Mouse (Mus musculus) kidney, embryonic 14.5 days (tissue): ENCODE data around the gene Arhgef17. TPM values are rescaled to one million over a fixed set of nuclear protein-coding genes. Genes with fewer than 3 reads are reported as not detected.

Source experiments
- ATAC-seq: fragments of 200-750 bp; cut with Nextera tagmentation; 2 replicates; pipeline ENCODE4 v1.8.0; 2017; ENCODE audit warnings: moderate number of reproducible peaks, mild to moderate bottlenecking, moderate TSS enrichment, moderate library complexity; ENCODE audit not compliant: low FRiP score, low TSS enrichment
- H3K27ac ChIP-seq: fragments of 300-500 bp; sonication (generic); 2 replicates; pipeline ENCODE4 v1.5.1; 2014; ENCODE audit warnings: low read depth, mild to moderate bottlenecking, low read length, moderate library complexity, mixed read lengths
- H3K27me3 ChIP-seq: fragments of 300-500 bp; sonication (generic); 2 replicates; pipeline ENCODE4 v1.6.1; 2014; ENCODE audit warnings: mild to moderate bottlenecking, low read length; ENCODE audit not compliant: control insufficient read depth, insufficient read depth
- H3K36me3 ChIP-seq: fragments of 300-500 bp; sonication (generic); 2 replicates; pipeline ENCODE4 v1.6.1; 2014; ENCODE audit warnings: low read length, mixed read lengths; ENCODE audit not compliant: control insufficient read depth, insufficient read depth
- H3K4me1 ChIP-seq: fragments of 300-500 bp; sonication (generic); 2 replicates; pipeline ENCODE4 v1.6.1; 2014; ENCODE audit warnings: low read length, mixed read lengths; ENCODE audit not compliant: control insufficient read depth, insufficient read depth
- H3K4me2 ChIP-seq: fragments of 300-500 bp; sonication (generic); replicated peaks from 2 replicates; pipeline ENCODE4 v1.6.1; 2014; ENCODE audit warnings: low read depth, mild to moderate bottlenecking, low read length
- H3K4me3 ChIP-seq: fragments of 300-500 bp; sonication (generic); 2 replicates; pipeline ENCODE4 v1.5.1; 2014; ENCODE audit warnings: mild to moderate bottlenecking, low read length
- H3K9ac ChIP-seq: fragments of 300-500 bp; sonication (generic); 2 replicates; pipeline ENCODE4 v1.6.1; 2014; ENCODE audit warnings: low read depth, mild to moderate bottlenecking, low read length, moderate library complexity
- H3K9me3 ChIP-seq: fragments of 300-500 bp; sonication (generic); 2 replicates; pipeline ENCODE4 v1.6.1; 2016; ENCODE audit warnings: low read length; ENCODE audit not compliant: control insufficient read depth
- WGBS: fragments of 180-500 bp; shearing (Covaris S2); extraction: QIAGEN DNeasy Blood & Tissue Kit; methylation state at CpG from one replicate; pipeline ENCODE4 v1.1.7; 2014; 5-methylcytosine and 5-hydroxymethylcytosine counted together
- polyA plus RNA-seq: library from polyadenylated mRNA; unstranded; fragments of >200 nt; fragmentation: Nextera tagmentation; extraction: Ambion mirVana; gene quantifications from 2 replicates; pipeline ENCODE4 v1.2.1, GENCODE M21; 2014

The Arhgef17 gene
- polyA plus RNA-seq, 1 experiment from 2014 or later = 15.5 TPM

DNA sequence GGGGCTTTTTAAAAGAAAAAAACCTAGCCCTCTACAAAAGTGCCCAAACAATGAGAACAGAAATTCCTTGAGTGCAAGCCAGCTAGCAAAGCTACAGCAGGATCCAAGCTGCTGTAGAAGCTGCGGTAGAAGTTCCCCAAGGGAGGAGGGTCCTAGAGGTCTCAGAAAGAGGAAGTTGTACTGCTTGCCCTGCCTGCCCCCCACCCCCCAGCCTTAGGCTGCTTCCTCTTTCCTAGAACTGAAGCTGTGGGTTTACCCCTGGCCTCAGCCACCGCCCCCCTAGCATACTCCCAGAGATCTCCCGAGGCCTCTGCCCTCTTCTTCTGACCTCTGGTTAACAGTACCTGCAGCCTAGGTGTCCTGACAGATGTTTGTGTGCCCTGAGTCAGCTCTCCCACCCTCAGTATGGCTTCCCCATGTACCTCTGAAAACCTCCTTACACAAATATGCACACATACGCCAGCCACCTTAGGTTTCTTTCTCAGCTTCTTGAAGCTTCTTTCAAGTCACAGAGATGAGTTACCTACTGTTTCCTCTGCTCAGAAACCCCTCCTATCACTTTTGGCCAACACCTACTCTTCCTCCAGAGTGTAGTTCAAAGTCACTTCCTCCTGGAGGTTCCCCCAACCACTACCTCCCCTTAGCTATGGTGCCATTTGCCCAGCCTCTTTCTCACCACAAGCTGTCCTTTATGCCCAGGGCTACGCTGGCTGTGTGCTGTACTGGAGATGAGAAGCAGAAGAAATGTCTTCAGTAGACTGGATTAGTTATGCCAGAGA, 75.9 kb downstream of the Arhgef17 start:
- peak overlapping the region; percentile 25; the same call in 1 of the 2 replicates for H3K27ac ChIP-seq
- WGBS = 52% methylated on average over 5 of the region's 5 CpGs

DNA sequence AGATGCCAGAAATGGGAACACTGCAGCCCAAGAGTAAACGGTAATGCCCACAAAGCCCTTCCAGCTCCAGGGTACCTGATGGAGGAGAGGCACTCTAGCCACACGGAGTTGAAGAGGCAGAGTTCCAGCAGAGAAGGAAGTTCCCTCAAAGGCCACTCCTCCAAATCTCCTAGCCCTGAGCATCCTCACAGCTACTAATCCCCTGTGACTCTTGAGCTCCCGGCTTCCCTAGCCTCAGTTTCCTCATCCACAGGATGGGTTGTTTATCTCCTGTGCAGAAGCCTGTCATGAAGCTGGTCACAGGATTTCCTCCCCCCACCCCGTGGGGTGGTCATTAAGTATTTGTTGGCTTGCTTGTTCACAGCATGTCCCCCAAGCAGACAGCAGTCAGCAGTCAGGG, 76.6 kb downstream of the Arhgef17 start:
- no peaks in the 10 kb centered on the region for H3K36me3 ChIP-seq
- no peak overlapping the region for H3K4me3 ChIP-seq
- H3K27me3 ChIP-seq = no peaks in the 10 kb centered on the region
- no peak overlapping the region for H3K27ac ChIP-seq
- 49% methylated on average over 4 of the region's 4 CpGs for WGBS
- no peak overlapping the region for H3K9ac ChIP-seq
- no peaks in the 10 kb centered on the region for H3K9me3 ChIP-seq
- H3K4me2 ChIP-seq = no peak overlapping the region
- peaks cover 43% of the 10 kb centered on the region for H3K4me1 ChIP-seq
- ATAC-seq = no peak

More for the DNA sequence above, 75.9 kb downstream of the Arhgef17 start:
- H3K9ac ChIP-seq = no peak overlapping the region
- no peaks in the 10 kb centered on the region for H3K9me3 ChIP-seq
- H3K4me2 ChIP-seq = no peak overlapping the region
- no peaks in the 10 kb centered on the region for H3K27me3 ChIP-seq
- H3K4me3 ChIP-seq = no peak overlapping the region
- no peaks in the 10 kb centered on the region for H3K36me3 ChIP-seq
- peaks cover 43% of the 10 kb centered on the region for H3K4me1 ChIP-seq
- ATAC-seq = no peak

DNA sequence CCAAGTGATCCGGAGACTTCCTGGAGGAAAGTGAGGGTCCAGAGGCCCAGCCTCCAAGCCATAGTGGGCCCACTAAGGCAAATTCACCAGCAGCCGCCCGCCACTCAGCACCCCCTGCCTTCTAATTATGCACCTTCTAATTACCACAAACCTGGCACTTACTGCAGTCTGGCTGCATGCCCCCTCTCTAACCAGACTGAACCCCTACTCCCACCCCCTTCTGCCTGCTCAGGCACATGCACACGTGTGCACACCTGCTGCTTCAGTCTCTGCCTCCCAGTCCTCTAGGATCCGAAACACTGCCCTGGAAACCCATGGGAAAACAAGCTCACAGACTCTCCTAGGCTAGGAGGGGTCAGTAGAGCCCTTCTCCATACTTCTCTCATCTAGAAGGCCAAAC, 77.0 kb downstream of the Arhgef17 start:
- WGBS = 53% methylated on average over 5 of the region's 5 CpGs
- no peak for ATAC-seq
- H3K4me1 ChIP-seq = peaks cover 43% of the 10 kb centered on the region
- no peak overlapping the region for H3K4me3 ChIP-seq
- no peaks in the 10 kb centered on the region for H3K27me3 ChIP-seq
- H3K27ac ChIP-seq = no peak overlapping the region
- H3K9ac ChIP-seq = no peak overlapping the region
- H3K36me3 ChIP-seq = no peaks in the 10 kb centered on the region
- no peaks in the 10 kb centered on the region for H3K9me3 ChIP-seq
- no peak overlapping the region for H3K4me2 ChIP-seq

DNA sequence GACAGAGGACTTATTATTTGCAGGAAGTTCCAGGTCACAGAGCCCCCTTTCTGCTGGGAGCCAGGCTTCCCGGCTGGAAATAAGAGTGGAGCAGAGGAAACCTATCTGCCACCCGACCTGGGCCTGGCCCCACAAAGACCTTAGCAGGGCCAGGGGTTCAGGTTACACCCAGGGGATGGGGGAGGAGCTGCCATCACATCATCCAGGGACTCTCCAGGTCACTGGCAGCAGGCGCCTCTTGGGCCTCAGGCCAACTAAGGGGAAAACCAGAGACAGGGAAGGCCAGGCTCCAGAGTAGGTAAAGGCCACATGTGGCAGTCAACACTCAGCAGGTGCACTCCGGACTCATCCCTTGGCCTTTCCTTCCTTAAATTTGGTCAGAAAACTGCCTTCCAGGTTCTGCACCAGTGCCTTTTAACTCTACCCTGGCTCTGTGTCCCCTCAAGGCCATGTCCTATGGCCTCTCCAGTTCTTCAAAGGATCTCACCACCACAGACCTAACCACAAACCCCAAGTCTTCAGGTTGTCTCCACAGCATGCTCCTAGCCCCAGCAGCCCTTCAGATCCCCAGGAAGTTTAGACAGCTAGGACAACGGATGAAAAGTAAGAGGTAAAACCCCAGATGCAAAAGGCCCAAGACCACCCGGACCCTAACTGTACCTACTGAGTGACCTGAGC, 77.6 kb downstream of the Arhgef17 start:
- Histone ChIP-seq H3K36me3 (no peaks in the 10 kb centered on the region), H3K27me3 (no peaks in the 10 kb centered on the region), H3K4me1 (peaks cover 43% of the 10 kb centered on the region), H3K27ac (peak overlapping the region; percentile 24; the same call in 1 of the 2 replicates), H3K4me3 (no peak overlapping the region), H3K9ac (no peak overlapping the region), H3K9me3 (no peaks in the 10 kb centered on the region), H3K4me2 (no peak overlapping the region)
- peak; percentile 33; the same call in 1 of the 2 replicates for ATAC-seq
- 41% methylated on average over 6 of the region's 6 CpGs for WGBS

DNA sequence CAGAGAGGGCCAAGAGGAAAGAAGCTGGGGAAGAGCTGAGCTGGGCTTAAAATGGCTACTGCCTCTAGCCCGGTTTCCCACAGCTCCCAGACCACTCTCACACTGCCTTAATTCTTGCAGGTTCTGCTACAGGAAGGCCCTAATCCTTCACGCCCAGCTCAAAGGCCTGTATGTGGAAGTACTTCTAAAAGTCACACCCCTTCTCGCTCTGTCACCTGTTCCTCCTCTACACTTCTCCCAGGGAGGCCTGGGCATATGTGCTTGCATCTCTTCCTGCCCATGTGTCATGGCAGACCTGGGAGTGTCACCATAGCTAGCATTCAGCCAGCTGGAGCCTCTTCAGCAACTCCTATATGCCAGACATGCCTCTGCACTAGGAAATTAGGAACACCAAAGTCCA, 78.5 kb downstream of the Arhgef17 start:
- ATAC-seq = no peak
- Histone ChIP-seq H3K27me3 (no peaks in the 10 kb centered on the region), H3K9ac (no peak overlapping the region), H3K36me3 (no peaks in the 10 kb centered on the region), H3K27ac (no peak overlapping the region), H3K4me2 (no peak overlapping the region), H3K4me1 (peaks cover 43% of the 10 kb centered on the region), H3K4me3 (no peak overlapping the region), H3K9me3 (no peaks in the 10 kb centered on the region)
- WGBS = 73% methylated on average over 3 of the region's 3 CpGs

DNA sequence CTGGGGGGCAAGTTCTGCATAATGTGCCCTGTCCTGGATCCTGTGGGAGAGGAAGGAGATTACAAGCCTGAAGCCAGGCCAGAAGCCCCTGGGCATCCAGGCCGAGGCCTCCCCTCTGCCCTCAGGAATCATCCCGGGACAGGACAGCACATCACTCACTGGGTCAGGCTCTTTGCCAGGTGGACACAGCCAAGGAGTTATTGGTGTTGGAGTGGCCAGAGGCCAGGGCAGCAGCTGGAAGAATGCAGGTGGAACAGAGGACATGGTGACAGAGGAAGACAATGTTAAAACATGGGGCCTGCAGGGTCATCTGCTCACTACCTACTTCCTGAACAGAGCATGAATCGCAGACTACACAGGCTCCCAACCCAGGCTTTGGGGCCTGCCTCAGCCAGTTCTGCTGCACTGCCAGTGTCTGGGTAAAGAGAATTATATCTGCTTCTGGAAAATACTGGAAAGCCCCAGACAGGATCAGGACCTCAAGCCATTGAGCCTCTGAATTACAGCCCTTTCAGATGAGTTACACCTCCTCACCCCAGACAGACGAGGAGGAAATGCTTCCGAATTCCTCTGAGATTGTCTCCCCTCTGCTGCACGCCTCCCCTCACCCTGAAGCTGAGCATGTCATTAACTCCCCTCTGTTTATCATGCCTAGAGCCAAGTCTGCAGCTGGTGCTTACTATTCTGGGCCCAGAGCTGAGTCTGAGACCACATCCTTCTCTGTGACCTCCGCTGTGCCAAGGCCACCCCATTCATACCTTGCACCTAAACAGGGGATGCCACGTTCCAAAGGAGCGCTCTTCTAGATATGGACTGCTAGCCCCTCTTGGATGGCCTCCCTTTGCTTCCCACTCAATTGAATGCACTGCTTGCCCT, 80.2 kb downstream of the Arhgef17 start:
- Histone ChIP-seq H3K4me3 (no peak overlapping the region), H3K36me3 (no peaks in the 10 kb centered on the region), H3K4me1 (peaks cover 43% of the 10 kb centered on the region), H3K9me3 (no peaks in the 10 kb centered on the region), H3K4me2 (no peak overlapping the region), H3K9ac (peak overlapping the region; percentile 23; the same call in 1 of the 2 replicates), H3K27ac (no peak overlapping the region; the same call in 1 of the 2 replicates), H3K27me3 (no peaks in the 10 kb centered on the region)
- ATAC-seq = no peak
- WGBS = 47% methylated on average over 9 of the region's 9 CpGs

DNA sequence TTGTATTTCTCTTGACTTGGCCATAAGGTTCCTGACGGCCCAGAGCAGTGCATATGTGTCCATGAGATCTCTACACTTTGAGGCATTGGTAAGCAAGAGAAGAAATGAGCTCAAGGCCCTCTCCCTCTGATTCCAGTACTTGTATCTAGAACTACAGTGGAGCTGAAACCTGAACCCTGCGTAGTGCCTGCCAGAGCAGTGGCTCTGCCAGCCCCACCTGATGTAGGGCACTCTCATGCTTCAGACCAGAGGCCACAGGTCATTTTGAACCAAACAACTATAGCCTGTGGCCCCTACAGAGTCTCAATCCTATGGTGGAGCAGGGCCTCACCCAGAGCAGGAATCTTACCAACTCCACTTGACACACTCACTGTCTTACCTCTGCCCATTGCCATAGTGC, 82.4 kb downstream of the Arhgef17 start:
- Histone ChIP-seq H3K27ac (no peak overlapping the region), H3K4me2 (no peak overlapping the region), H3K27me3 (no peaks in the 10 kb centered on the region), H3K9ac (no peak overlapping the region), H3K4me3 (no peak overlapping the region), H3K36me3 (no peaks in the 10 kb centered on the region), H3K9me3 (no peaks in the 10 kb centered on the region), H3K4me1 (peaks cover 30% of the 10 kb centered on the region)
- WGBS = 87% methylated on average over 2 of the region's 2 CpGs
- ATAC-seq = no peak

DNA sequence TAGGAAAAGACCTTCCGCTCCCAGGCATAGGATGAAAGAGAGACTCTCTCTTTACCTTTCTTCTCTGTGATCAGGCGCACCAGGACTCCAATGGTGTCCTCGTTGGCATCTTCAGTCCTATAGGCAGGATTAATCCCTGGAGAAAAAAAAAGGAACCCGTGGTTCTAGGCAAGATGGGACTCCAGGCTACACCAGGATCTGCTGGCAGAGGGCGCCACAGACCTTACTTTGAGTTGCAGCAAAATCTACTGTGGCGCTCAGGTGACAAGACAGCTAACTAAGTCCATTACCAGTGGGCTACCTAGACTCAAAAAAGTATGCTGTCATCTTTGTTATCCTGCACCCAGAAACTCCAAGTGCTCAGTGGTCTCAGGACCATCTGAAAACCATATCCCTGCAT, 83.2 kb downstream of the Arhgef17 start:
- WGBS = 40% methylated on average over 6 of the region's 6 CpGs
- H3K36me3 ChIP-seq = no peaks in the 10 kb centered on the region
- H3K4me3 ChIP-seq = no peak overlapping the region
- H3K27me3 ChIP-seq = no peaks in the 10 kb centered on the region
- H3K4me2 ChIP-seq = no peak overlapping the region
- no peaks in the 10 kb centered on the region for H3K9me3 ChIP-seq
- no peak overlapping the region for H3K9ac ChIP-seq
- peaks cover 23% of the 10 kb centered on the region for H3K4me1 ChIP-seq
- ATAC-seq = no peak
- H3K27ac ChIP-seq = no peak overlapping the region
